ENCODE assay signal across 8 mouse cellular contexts in the genomic region with DNA sequence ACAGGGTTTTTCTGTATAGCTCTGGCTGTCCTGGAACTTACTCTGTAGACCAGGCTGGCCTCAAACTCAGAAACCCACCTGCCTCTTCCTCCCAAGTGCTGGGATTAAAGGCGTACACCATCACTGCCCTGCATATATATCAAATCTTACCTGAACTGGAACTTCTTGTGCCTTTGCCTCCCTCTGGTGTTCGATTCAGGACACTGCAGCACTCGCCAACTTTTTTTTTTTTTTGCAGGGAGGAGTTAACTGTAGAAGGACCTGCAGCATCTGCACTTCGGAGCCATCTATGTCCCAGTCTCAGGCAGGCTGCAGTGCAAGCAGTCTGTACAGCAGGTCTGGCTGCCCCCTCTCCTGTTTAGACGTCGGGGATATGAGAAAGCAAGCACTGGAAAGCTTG.
DNase-seq lines count a peak whose midpoint lies in the region; ATAC-seq and TF ChIP-seq lines count a peak whose summit lies in the region.

No protein-coding gene starts in this region.

- no peak overlapping the region for H3K27ac ChIP-seq in heart, postnatal 0 days (ENCODE audit: low read depth)
- H3K27ac ChIP-seq in heart, embryonic 11.5 days (ENCODE audit: low read depth, low read length) = no peak overlapping the region

- CTCF ChIA-PET in Patski (lab: Charles Lee) = interaction anchor here (1.0 kb wide), 1 partner anchor 52 kb away, joined by 3 read pairs; no protein-coding TSS in a partner anchor

- TF ChIP-seq CTCF in heart, postnatal 0 days (IDR thresholded peaks at IDR 0.05; ENCODE audit: low read depth) = peak; percentile 70
- TF ChIP-seq CTCF in Patski (IDR thresholded peaks at IDR 0.05) = peak; percentile 67

- no peak for TF ChIP-seq EP300 in heart, postnatal 0 days (IDR thresholded peaks at IDR 0.05; ENCODE audit: low read depth)

- in situ Hi-C loops in Patski (cut with MboI; ENCODE audit: low pct_unique_long_range_greater_than_20kb) = no loop called here

- POLR2A ChIA-PET in Patski (lab: Charles Lee) = no interaction called here

- peak; percentile 52 for DNase-seq in heart, postnatal 0 days (ENCODE audit: low spot score)
- DNase-seq in 3T3-L1 (ENCODE audit: low read depth, low spot score) (peak; percentile 65), Patski (ENCODE audit: low read depth, low spot score) (no peak)
- DNase-seq in embryo, embryonic 10 days (ENCODE audit: low spot score) = peak; percentile 41
- DNase-seq in kidney, postnatal 14 days = peak; percentile 34
- DNase-seq in lung, postnatal 10 days = peak; percentile 37

- H3K4me1 ChIP-seq in heart, postnatal 0 days (ENCODE audit: control insufficient read depth, insufficient read depth) = no peaks in the 10 kb centered on the region
- H3K4me1 ChIP-seq in heart, embryonic 11.5 days (ENCODE audit: control insufficient read depth, insufficient read depth, low read length) = no peaks in the 10 kb centered on the region

- no peaks in the 10 kb centered on the region for H3K27me3 ChIP-seq in heart, postnatal 0 days (ENCODE audit: control insufficient read depth, insufficient read depth, low read length)
- H3K27me3 ChIP-seq in heart, embryonic 11.5 days (ENCODE audit: control insufficient read depth, insufficient read depth, low read length) = no peaks in the 10 kb centered on the region
- H3K27me3 ChIP-seq in Patski = no peaks in the 10 kb centered on the region

- H3K9me3 ChIP-seq in heart, postnatal 0 days (replicated peaks; ENCODE audit: control insufficient read depth, low read length) = no peaks in the 10 kb centered on the region
- H3K9me3 ChIP-seq in heart, embryonic 11.5 days (replicated peaks; ENCODE audit: control insufficient read depth, low read length) = no peaks in the 10 kb centered on the region

- no peak overlapping the region for H3K4me3 ChIP-seq in heart, postnatal 0 days (ENCODE audit: low read depth, low read length)
- H3K4me3 ChIP-seq in heart, embryonic 11.5 days (ENCODE audit: low read depth, low read length) = no peak overlapping the region

- no peak for ATAC-seq in heart, postnatal 0 days (ENCODE audit: insufficient read depth, low read depth)
- no peak for ATAC-seq in heart, embryonic 11.5 days (replicated peaks; ENCODE audit: insufficient number of reproducible peaks, low FRiP score, low TSS enrichment)
- no peak for ATAC-seq in Patski
- ATAC-seq in activated CD4-positive, CD25-positive, alpha-beta regulatory T cell, adult 4 months = no peak

- H3K36me3 ChIP-seq in heart, postnatal 0 days (replicated peaks; ENCODE audit: control insufficient read depth, insufficient read depth, low read length) = no peaks in the 10 kb centered on the region
- H3K36me3 ChIP-seq in heart, embryonic 11.5 days (ENCODE audit: control insufficient read depth, insufficient read depth, low read length) = no peaks in the 10 kb centered on the region

- no peak overlapping the region for H3K9ac ChIP-seq in heart, postnatal 0 days (replicated peaks; ENCODE audit: low read depth, low read length)
- H3K9ac ChIP-seq in heart, embryonic 11.5 days (ENCODE audit: low read depth, low read length) = no peak overlapping the region

- 7% methylated on average over 6 of the region's 6 CpGs for WGBS in heart, postnatal 0 days
- WGBS in heart, embryonic 11.5 days (ENCODE audit: insufficient replicate concordance) = 17% methylated on average over 6 of the region's 6 CpGs

- H3K4me2 ChIP-seq in heart, postnatal 0 days (ENCODE audit: low read depth, low read length) = no peak overlapping the region
- H3K4me2 ChIP-seq in heart, embryonic 11.5 days = no peak overlapping the region
